Mouse (Mus musculus) adipocyte (in vitro differentiated cells): ENCODE measurements at regions not wholly inside any gene's neighbourhood (a gene's known extent, or its start where the extent isn't known, plus 50 kb on each side); places are given as distances from the start of the nearest gene placed in this dataset.

Source experiments
- DNase-seq: peaks from one replicate; pipeline ENCODE4 v3.0.0-alpha.2; 2016; ENCODE audit warnings: low spot score

GRCm38 (mm10) chr11:44027046-44027445 lies 126.0 kb upstream of the Adra1b start:
- DNase-seq = no peak

GRCm38 (mm10) chr11:44046083-44046482 lies 145.1 kb upstream of the Adra1b start:
- no peak for DNase-seq

GRCm38 (mm10) chr11:44049253-44049976 lies 148.4 kb upstream of the Adra1b start:
- no peak for DNase-seq

DNA sequence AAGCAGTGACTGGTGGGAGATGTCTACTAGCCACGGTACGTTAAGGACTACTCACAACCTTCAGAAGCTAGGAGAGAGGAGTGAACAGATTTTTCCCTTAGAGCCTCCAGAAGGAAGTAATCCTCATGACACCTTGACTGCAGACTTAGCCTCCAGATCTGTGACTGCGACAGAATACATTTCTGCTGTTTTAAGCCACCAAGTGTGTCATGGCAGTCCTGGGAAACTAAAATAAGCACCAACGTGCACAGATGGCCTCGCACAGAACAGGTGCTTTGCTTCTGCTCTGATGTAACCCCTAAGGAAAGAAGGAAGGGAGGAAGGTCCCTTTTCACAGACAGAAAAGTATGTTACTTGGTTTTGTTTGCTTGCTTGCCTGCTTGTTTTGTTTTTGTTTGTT lies 151.5 kb upstream of the Adra1b start:
- DNase-seq = no peak

- DNase-seq = peak; percentile 6
Observed at GRCm38 (mm10) chr11:44062446-44062845, 161.4 kb upstream of the Adra1b start.

- peak; percentile 54 for DNase-seq
Observed at GRCm38 (mm10) chr11:44066176-44066575, 165.2 kb upstream of the Adra1b start.

- peak; percentile 36 for DNase-seq
Observed at GRCm38 (mm10) chr11:44083716-44084115, 182.7 kb upstream of the Adra1b start.

GRCm38 (mm10) chr11:44086951-44087350 lies 185.9 kb upstream of the Adra1b start:
- peak; percentile 21 for DNase-seq

DNA sequence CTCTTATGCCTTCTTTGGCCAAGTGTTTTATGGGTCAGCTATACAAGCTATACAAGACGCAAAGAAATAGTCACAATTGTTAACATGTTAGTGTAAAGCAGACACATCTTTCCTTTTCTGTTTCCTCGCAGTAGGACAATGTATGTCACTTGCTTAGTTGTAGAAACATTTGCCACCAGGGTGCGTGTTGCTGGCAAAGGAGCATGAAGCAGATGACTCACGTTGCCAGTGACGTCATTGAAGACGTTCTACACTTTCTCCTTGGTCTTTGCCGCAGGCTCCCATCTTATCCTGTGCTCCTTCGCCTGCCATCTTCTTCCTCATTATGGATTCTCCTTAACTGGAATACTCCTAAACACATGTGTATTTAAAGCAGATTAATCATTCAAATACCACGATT lies 188.5 kb upstream of the Adra1b start:
- DNase-seq = no peak

DNA sequence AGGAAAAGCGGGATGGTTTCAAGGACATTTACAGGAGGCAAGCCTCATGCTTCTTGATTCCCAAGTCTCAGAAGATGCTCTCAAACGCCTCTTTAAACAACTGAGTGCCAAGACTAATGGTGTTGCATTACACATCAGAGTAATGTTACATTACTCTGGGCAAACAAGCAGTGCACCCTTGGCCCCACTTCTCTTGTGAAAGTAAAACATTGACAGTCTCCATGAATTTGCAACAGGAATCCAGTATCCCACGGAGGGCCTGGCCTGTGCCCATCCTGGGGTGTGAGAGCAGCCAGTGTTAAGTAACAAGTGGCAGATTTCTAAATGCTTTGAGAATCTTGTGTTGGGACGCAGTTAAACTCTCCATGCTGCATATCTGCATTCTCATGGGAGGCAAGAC lies 194.3 kb upstream of the Adra1b start:
- peak; percentile 74 for DNase-seq

GRCm38 (mm10) chr11:44103188-44103840 lies 202.3 kb upstream of the Adra1b start:
- no peak for DNase-seq

- no peak for DNase-seq
Observed at GRCm38 (mm10) chr11:44103841-44104191, 202.8 kb upstream of the Adra1b start.

GRCm38 (mm10) chr11:44106231-44106630 lies 205.2 kb upstream of the Adra1b start:
- DNase-seq = no peak

DNA sequence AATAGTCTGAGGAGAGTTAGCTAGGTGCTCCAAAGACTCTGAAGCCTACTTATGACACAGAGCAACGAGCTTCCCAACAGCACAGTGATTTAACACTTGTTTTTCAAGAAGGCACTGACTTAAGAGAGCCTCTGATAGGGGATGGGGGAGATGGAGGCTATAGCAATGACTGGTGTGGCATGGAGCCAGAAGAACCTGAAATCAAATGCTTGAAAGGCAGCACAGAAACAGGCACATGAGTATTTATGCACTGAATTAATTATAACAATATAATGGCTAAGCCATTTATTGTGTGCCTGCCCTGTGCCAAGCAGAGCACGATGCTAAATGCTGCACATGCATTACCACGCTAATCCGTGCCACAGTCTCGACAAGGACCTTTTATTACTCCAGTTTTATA lies 210.5 kb upstream of the Adra1b start:
- DNase-seq = no peak

DNA sequence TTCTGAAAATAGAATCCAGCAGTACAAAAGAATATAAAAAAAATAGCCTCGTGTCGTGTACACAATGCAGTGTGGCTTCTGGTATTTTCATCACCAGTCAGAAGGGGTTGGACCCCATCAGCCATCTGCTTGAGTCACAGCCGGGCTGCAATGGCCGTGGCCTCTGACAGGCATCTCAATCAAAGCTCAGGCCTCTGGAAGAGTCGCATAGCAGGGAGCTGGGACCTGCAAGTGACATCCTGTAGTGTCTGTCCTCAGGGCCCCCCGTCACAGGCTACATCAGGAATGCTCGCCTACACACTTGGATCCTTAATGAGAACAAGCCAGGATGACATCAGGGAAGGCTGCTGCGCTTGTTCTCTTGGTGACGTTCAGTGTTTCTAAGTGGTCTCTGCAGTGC lies 226.1 kb upstream of the Adra1b start:
- no peak for DNase-seq

GRCm38 (mm10) chr11:44128481-44128880 lies 227.5 kb upstream of the Adra1b start:
- peak; percentile 55 for DNase-seq

GRCm38 (mm10) chr11:44133244-44133643 lies 232.2 kb upstream of the Adra1b start:
- no peak for DNase-seq

DNA sequence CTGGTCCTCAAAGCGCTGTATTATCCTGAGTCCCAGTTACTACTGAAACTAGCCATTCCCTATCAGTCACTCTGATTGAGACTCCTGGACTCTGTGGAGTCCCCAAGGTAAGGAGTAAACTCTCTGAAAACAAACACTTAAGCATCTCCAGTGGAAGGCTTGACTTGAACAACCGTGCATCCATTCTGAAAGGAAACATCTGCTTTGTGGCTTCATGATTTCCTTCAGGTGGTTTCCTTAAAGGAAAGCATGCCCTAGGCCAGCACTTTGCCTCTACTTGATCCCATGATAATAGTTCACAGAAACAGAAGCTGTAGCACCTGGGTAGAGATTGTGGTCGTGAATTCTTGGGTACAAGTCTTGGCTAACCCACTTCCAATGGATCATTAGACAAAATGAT lies 235.0 kb upstream of the Adra1b start:
- DNase-seq = no peak

- no peak for DNase-seq
Observed at GRCm38 (mm10) chr11:44142996-44143395, 242.0 kb upstream of the Adra1b start.

DNA sequence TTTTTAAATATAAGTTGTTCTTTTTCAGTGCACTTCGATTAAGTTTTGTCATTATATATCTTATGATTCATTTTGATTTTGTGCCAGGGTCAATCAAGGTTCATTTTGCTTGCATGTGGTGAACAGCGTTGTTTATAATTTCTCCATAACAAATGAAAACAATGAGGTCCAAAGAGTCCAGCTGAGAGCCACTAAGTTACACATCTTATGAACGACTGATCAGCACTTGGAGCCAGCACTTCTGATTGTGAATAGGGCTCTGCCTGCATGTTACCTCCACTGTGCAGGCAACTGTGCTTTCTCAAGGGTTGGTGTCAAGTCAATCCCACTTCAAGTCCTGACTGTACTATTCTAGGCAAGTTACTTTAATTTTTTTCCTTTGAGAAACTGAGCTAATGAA lies 243.5 kb upstream of the Adra1b start:
- DNase-seq = no peak

DNA sequence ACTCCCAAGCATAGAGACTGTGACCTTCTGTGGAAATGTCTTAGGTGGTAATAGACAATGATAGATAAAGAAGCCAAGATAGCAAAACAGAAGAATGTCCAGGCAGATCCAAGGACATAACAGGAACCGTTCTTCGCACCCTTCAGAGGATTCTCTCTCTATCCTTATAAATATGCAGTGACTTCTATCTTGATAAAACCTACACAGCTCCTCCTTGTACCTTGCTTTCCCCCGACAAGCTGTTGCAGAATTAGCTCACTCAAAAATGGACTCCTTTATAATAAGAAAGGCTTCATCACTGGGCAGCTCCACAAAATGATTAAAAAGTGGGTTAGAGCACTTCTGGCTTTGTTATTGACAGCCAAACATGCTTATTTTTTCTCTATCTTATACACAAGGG lies 245.4 kb upstream of the Adra1b start:
- no peak for DNase-seq

DNA sequence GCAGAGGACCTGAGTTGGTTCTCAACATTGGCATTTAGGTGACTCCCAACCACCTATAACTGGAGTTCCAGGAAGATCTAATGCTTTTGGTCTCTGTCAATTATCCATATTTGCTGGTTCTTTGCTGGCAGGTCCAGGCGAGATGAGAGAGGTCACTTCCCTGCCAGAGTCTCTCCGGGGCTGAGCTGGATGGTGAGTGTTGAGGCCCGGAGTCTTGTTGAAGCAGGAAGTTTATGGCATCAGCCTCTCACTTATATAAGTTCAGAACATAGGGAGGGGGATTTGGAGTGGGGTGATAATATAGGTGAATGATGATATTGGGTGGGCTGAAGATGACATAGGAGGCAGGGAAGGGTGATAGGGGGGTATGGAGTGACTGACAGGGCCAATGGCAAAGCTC lies 246.3 kb upstream of the Il12b start:
- DNase-seq = no peak

DNA sequence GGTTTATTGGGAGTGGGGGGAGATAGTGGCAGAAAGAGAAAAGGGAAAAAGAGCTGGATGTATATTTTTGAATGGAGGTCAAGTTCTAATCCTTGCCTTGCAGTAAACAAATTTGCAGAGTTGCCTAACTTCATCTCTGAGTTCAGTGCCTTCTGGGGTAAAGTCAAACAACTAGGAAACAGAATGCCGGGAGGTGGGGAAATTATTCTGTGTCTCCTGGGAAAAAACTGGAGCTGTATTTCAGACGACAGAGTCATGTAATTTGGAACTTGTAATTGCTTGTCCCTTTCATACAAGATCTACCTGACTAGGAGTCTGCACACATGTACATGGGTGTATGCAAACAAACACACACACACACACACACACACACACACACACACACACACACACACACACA lies 244.3 kb upstream of the Il12b start:
- DNase-seq = peak; percentile 85

DNA sequence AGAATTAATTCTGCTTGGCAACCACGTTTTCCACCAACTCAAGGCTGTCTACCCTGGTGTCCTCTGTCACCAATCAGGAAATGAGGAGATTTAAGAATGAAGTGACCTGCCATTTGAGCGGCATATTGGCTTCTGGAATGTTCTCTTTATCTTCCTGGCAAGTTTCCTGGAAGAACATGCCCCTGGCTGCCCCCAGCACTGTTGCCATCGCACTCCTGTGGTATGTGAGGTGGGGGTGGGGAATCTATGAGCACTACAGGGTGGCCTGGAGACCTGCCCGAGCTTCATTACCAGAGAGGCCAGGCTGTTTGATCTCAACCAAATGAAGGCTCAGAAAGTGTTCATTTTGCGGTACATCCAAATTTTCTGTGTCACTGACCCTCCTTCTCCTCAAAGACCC lies 243.8 kb upstream of the Il12b start:
- peak; percentile 49 for DNase-seq
